Mouse (Mus musculus) MEL (cell line): ENCODE measurements around the gene 1600002K03Rik.

ENCODE experiments used
- CHD1 ChIP-seq: IDR thresholded peaks from 2 replicates; pipeline ENCODE4 v1.6.1; 2012; ENCODE audit warnings: low read depth, mild to moderate bottlenecking, inconsistent platforms, low read length, improper control_type of control experiment
- CTCF ChIP-seq, 3 experiments: IDR thresholded peaks in 2 of 3; conservative IDR thresholded peaks in 1 of 3; 2 replicates each; pipeline ENCODE4 v1.5.1; 2011 to 2012; ENCODE audit warnings: low read length in 3 of 3, low read depth in 2 of 3, mild to moderate bottlenecking in 2 of 3, improper control_type of control experiment in 1 of 3, inconsistent platforms in 1 of 3, mixed read lengths in 1 of 3, moderate library complexity in 1 of 3; ENCODE audit not compliant: control insufficient read depth in 1 of 3, insufficient read depth in 1 of 3, poor library complexity in 1 of 3, severe bottlenecking in 1 of 3
- ELF1 ChIP-seq: IDR thresholded peaks from 2 replicates; pipeline ENCODE4 v1.6.1; 2014; ENCODE audit warnings: low read depth, mild to moderate bottlenecking, inconsistent platforms, low read length, improper control_type of control experiment, moderate library complexity
- EP300 ChIP-seq, 2 experiments: IDR thresholded peaks; 2 replicates each; pipeline ENCODE4 v1.6.1; 2011; ENCODE audit warnings: improper control_type of control experiment in 2 of 2, low read length in 2 of 2, low read depth in 1 of 2, mild to moderate bottlenecking in 1 of 2
- GATA1 ChIP-seq: IDR thresholded peaks from 2 replicates; pipeline ENCODE4 v1.6.1; 2011; ENCODE audit warnings: low read depth, low read length, improper control_type of control experiment
- HCFC1 ChIP-seq: IDR thresholded peaks from 2 replicates; pipeline ENCODE4 v1.6.1; 2012; ENCODE audit warnings: low read depth, mild to moderate bottlenecking, inconsistent platforms, low read length, improper control_type of control experiment, moderate library complexity
- MXI1 ChIP-seq: IDR thresholded peaks from 2 replicates; pipeline ENCODE4 v1.6.1; 2011; ENCODE audit warnings: mild to moderate bottlenecking, low read depth, low read length, improper control_type of control experiment
- MYC ChIP-seq: IDR thresholded peaks from 2 replicates; pipeline ENCODE4 v1.6.1; 2011; ENCODE audit warnings: low read depth, mild to moderate bottlenecking, low read length, improper control_type of control experiment, moderate library complexity
- NELFE ChIP-seq: IDR thresholded peaks from 2 replicates; pipeline ENCODE4 v1.6.1; 2011; ENCODE audit warnings: low read depth, low read length, improper control_type of control experiment
- POLR2AphosphoS5 ChIP-seq: IDR thresholded peaks from 2 replicates; pipeline ENCODE4 v1.6.1; 2012; ENCODE audit warnings: low read depth, borderline replicate concordance, mild to moderate bottlenecking, inconsistent platforms, low read length, moderate library complexity, mixed read lengths
- UBTF ChIP-seq: IDR thresholded peaks from 2 replicates; pipeline ENCODE4 v1.6.1; 2012; ENCODE audit warnings: low read depth, mild to moderate bottlenecking, inconsistent platforms, low read length, improper control_type of control experiment, moderate library complexity, borderline replicate concordance; ENCODE audit not compliant: insufficient read depth
- USF2 ChIP-seq, 2 experiments: IDR thresholded peaks; 2 replicates each; pipeline ENCODE4 v1.6.1; 2011 to 2012; ENCODE audit warnings: improper control_type of control experiment in 2 of 2, low read length in 2 of 2, borderline replicate concordance in 1 of 2, inconsistent platforms in 1 of 2, low read depth in 1 of 2, mild to moderate bottlenecking in 1 of 2; ENCODE audit not compliant: insufficient read depth in 1 of 2
- ZC3H11A ChIP-seq: IDR thresholded peaks from 2 replicates; pipeline ENCODE4 v1.6.1; 2012; ENCODE audit warnings: low read depth, mild to moderate bottlenecking, inconsistent platforms, low read length, improper control_type of control experiment

- TF ChIP-seq CTCF (IDR thresholded peaks at IDR 0.05 in 2 of 3, conservative IDR thresholded peaks at IDR 0.05 in 1 of 3; ENCODE audit: control insufficient read depth in 1 of 3, insufficient read depth in 1 of 3, low read depth in 2 of 3, low read length in 3 of 3, poor library complexity in 1 of 3, severe bottlenecking in 1 of 3): no peak
- TF ChIP-seq CHD1: no peak
- no peak for TF ChIP-seq GATA1
- no peak for TF ChIP-seq UBTF
- no peak for TF ChIP-seq EP300 (IDR thresholded peaks at IDR 0.05; ENCODE audit: low read depth in 1 of 2, low read length in 2 of 2)
- no peak for TF ChIP-seq HCFC1
- no peak for TF ChIP-seq POLR2AphosphoS5
- TF ChIP-seq USF2 (IDR thresholded peaks at IDR 0.05; ENCODE audit: borderline replicate concordance in 1 of 2, insufficient read depth in 1 of 2, low read depth in 1 of 2, low read length in 2 of 2): no peak
- no peak for TF ChIP-seq ELF1
- no peak for TF ChIP-seq NELFE
- TF ChIP-seq MXI1: no peak
- TF ChIP-seq MYC: no peak
- no peak for TF ChIP-seq ZC3H11A
Measured at GRCm38 (mm10) chr10:80171252-80171651, 1.5 kb upstream of the 1600002K03Rik start.
